Mouse (Mus musculus) gastrocnemius, adult 18-20 months (tissue): ENCODE data around the gene Dusp10. TPM values are rescaled to one million over a fixed set of nuclear protein-coding genes. Genes with fewer than 3 reads are reported as not detected.
A peak's percentile ranks its signal among the peaks of the same experiment; 100 is the strongest.

ENCODE experiments used
- DNase-seq: peaks from one replicate; pipeline ENCODE4 v3.0.0; 2021; ENCODE audit warnings: low spot score
- total RNA-seq, 2 experiments: library from RNA; stranded (reverse); gene quantifications; 2 replicates each; pipeline ENCODE4 v1.2.3; 2021

Gene Dusp10
- total RNA-seq, 2 experiments from 2014 or later: 12.9 to 17.0 TPM

GRCm38 (mm10) chr1:184100927-184101749 lies 88.0 kb downstream of the Dusp10 start:
- no peak for DNase-seq

- no peak for DNase-seq
Measured at GRCm38 (mm10) chr1:184101750-184102046, 88.6 kb downstream of the Dusp10 start.

GRCm38 (mm10) chr1:184106832-184107231 lies 93.7 kb downstream of the Dusp10 start:
- DNase-seq: no peak

GRCm38 (mm10) chr1:184107448-184107847 lies 94.3 kb downstream of the Dusp10 start:
- no peak for DNase-seq

GRCm38 (mm10) chr1:184108254-184108653 lies 95.2 kb downstream of the Dusp10 start:
- no peak for DNase-seq

- DNase-seq: peak; percentile 46
Measured at GRCm38 (mm10) chr1:184117586-184117985, 104.5 kb downstream of the Dusp10 start.

- no peak for DNase-seq
Measured at GRCm38 (mm10) chr1:184117991-184118390, 104.9 kb downstream of the Dusp10 start.

- DNase-seq: no peak
Measured at GRCm38 (mm10) chr1:184118586-184118985, 105.5 kb downstream of the Dusp10 start.

Other genes starting within 250 kb of the Dusp10 start
- gene 1700056E22Rik, start 21.0 kb downstream of the Dusp10 start, total RNA-seq: under 1 TPM; 0.43 to 0.73 TPM